Mouse (Mus musculus) embryonic fibroblast, embryonic 13.5 days (primary cell): ENCODE results near the gene Syn3. TPM values are rescaled to one million over a fixed set of nuclear protein-coding genes. Genes with fewer than 3 reads are reported as not detected.

Experiments used
- H3K27ac ChIP-seq: 2 replicates; pipeline ENCODE4 v1.5.1; 2012; ENCODE audit warnings: low read length, control low read depth, inconsistent platforms; ENCODE audit not compliant: insufficient read depth
- H3K4me1 ChIP-seq: 2 replicates; pipeline ENCODE4 v1.6.1; 2011; ENCODE audit warnings: low read length; ENCODE audit not compliant: control insufficient read depth, insufficient read depth
- H3K4me3 ChIP-seq: 2 replicates; pipeline ENCODE4 v1.5.1; 2011; ENCODE audit warnings: mild to moderate bottlenecking, control low read depth, low read length; ENCODE audit not compliant: insufficient read depth
- CTCF ChIP-seq: IDR thresholded peaks from 2 replicates; pipeline ENCODE4 v1.5.1; 2011; ENCODE audit warnings: mild to moderate bottlenecking, control low read depth, low read length, moderate library complexity, borderline replicate concordance; ENCODE audit not compliant: insufficient read depth
- POLR2A ChIP-seq: IDR thresholded peaks from 2 replicates; pipeline ENCODE4 v1.6.1; 2011; ENCODE audit warnings: low read depth, mild to moderate bottlenecking, control low read depth, low read length, moderate library complexity
- polyA plus RNA-seq: library from polyadenylated mRNA; stranded (reverse); fragments of >200 nt; gene quantifications from 2 replicates; pipeline ENCODE4 v1.2.4, GENCODE M21; 2011; ENCODE audit warnings: low read depth; ENCODE audit not compliant: missing spikeins, insufficient read length

Gene Syn3
- polyA plus RNA-seq, 1 experiment: 1.4 TPM

- Histone ChIP-seq H3K4me1 (no peaks in the 10 kb centered on the region), H3K27ac (no peak overlapping the region), H3K4me3 (no peak overlapping the region)
- peak; percentile 86 for TF ChIP-seq CTCF
- 0 out of 2 replicates have a peak, but pooled peaks have one; percentile 12 for TF ChIP-seq POLR2A
Observed at GRCm38 (mm10) chr10:86296111-86296510, 202.6 kb downstream of the Syn3 start.

DNA sequence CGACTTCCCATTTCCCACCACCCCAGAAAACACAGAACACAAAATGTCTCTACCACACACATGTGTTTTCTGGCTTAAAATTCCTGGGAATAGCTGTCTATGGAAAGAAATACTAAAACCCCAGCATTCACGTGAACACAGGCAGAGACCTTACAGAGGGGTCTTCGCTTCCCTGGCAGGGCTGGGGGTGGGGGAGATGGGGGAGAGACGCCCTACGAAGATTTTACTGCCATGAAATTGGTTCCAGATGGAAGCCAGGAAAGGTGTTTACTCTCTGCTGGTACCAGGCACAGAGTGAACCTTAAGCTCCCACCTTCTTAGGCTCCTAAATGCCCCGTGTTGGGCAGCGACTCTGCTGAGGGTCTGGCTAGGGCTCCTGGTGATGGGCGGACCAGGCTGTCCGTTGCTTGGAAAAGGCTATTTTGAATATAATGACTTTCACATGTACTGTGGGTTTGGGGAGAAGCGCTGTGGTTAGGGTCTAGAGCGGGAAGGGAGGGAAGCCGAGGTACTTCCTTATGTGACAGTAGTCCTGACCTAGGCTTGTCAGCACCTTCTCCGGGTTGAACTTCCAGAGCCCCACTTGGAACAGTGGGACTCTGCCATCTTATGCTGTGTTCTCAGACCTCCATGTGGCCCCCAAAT, 203.1 kb downstream of the Syn3 start:
- TF ChIP-seq CTCF (no peak), POLR2A (no peak)
- H3K4me3 ChIP-seq: no peak overlapping the region
- no peaks in the 10 kb centered on the region for H3K4me1 ChIP-seq
- no peak overlapping the region for H3K27ac ChIP-seq

- TF ChIP-seq CTCF (no peak), POLR2A (no peak)
- Histone ChIP-seq H3K4me1 (no peaks in the 10 kb centered on the region), H3K27ac (no peak overlapping the region), H3K4me3 (no peak overlapping the region)
Observed at GRCm38 (mm10) chr10:86294599-86295365, 203.9 kb downstream of the Syn3 start.

- H3K4me1 ChIP-seq: no peaks in the 10 kb centered on the region
- H3K27ac ChIP-seq: no peak overlapping the region
- no peak overlapping the region for H3K4me3 ChIP-seq
- TF ChIP-seq POLR2A: no peak
- TF ChIP-seq CTCF: no peak
Observed at GRCm38 (mm10) chr10:86293880-86294279, 204.8 kb downstream of the Syn3 start.

- Histone ChIP-seq H3K4me3 (no peak overlapping the region), H3K4me1 (no peaks in the 10 kb centered on the region), H3K27ac (peak overlapping the region; percentile 32; the same call in 1 of the 2 replicates)
- no peak for TF ChIP-seq CTCF
- no peak for TF ChIP-seq POLR2A
Observed at GRCm38 (mm10) chr10:86290109-86290771, 208.5 kb downstream of the Syn3 start.

DNA sequence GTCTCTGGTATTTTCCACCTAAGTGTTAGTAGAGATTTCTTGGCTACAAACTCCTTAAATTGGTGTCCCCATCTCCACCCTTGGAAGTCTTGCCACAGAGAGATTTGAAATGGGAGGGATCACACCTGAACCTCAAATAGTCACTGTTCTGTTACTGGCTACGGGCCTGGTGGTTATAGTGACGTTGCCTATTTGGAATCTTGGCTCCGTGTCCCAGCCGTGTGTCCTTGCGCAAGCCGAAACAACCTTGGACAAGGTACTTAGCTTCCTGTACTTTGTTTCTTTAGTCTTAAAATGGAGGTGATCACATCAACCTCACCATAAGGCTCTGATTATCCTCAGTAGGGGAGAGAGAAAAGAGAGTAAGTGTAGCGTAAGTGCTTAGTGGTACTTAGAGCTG, 212.2 kb downstream of the Syn3 start:
- TF ChIP-seq POLR2A (no peak), CTCF (no peak)
- Histone ChIP-seq H3K27ac (no peak overlapping the region), H3K4me3 (no peak overlapping the region)

GRCm38 (mm10) chr10:86281238-86281637, 217.5 kb downstream of the Syn3 start:
- H3K4me1 ChIP-seq: no peaks in the 10 kb centered on the region
- H3K4me3 ChIP-seq: no peak overlapping the region
- TF ChIP-seq POLR2A (no peak), CTCF (no peak)
- no peak overlapping the region for H3K27ac ChIP-seq

More for the DNA sequence above, 212.2 kb downstream of the Syn3 start:
- H3K4me1 ChIP-seq: no peaks in the 10 kb centered on the region

DNA sequence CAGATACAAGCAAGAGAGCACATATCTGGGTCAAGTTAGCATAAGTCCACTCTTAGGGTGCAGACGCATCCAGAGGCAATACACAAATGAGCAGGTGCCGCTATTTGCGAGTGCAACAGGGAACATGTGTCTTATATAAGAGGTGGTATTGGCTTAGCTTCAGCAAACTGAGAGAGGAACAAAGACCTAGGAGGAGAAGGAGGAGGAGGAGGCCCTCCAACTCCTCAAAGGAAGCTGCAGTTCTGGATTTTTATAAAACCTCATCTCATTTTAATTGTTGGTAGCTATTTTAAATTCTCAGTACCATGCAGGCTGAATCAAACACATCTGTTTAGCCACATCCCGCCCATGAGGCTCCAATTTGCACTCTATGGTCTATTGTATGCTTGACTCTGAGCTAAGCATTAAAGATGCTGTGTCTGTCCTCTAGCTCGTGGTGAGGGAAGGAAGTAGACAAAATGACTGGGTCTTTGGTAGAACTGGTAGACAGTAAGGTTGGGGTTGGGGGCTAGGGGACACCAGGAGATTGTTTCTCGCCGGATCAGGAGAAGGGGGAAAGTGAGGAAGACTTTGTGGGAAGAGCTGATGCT, 219.0 kb downstream of the Syn3 start:
- no peak overlapping the region for H3K4me3 ChIP-seq
- H3K4me1 ChIP-seq: no peaks in the 10 kb centered on the region
- no peak for TF ChIP-seq CTCF
- no peak for TF ChIP-seq POLR2A
- H3K27ac ChIP-seq: no peak overlapping the region

- no peak overlapping the region for H3K4me3 ChIP-seq
- H3K27ac ChIP-seq: no peak overlapping the region
- no peaks in the 10 kb centered on the region for H3K4me1 ChIP-seq
- no peak for TF ChIP-seq CTCF
- TF ChIP-seq POLR2A: no peak
Observed at GRCm38 (mm10) chr10:86278481-86278880, 220.2 kb downstream of the Syn3 start.
